Mouse (Mus musculus): ENCODE results near the gene Ttc29.

DNA sequence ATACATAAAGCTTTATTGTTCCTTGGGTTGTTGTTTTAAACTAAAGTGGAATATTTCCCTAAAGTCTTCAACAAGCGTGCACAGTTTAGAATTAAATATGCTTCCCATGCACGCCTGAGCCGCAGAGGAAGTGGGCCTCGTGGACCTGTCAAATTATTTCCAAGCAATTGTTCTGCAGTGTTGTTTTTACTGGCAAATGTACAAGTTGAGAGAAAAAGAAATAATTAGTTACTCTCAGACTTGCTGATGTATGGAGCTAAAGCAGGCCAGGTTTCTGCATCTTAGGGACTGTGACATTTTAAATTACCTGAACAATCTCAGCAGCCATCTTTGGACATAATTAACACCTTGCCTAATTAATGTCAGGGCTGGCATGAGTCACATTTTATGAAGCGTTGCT lies 58.3 kb downstream of the Ttc29 start:
- TF ChIP-seq CTCF (IDR thresholded peaks at IDR 0.05; ENCODE audit: control insufficient read depth, insufficient read depth, low read length) (no peak), POLR2A (IDR thresholded peaks at IDR 0.05; ENCODE audit: borderline replicate concordance, control insufficient read depth, low read depth, low read length) (no peak)

All from bone marrow, adult 2 months (tissue).